Mouse (Mus musculus): ENCODE data around the gene Ece2. TPM values are rescaled to one million over a fixed set of nuclear protein-coding genes. Genes with fewer than 3 reads are reported as not detected.
A peak's percentile ranks its signal among the peaks of the same experiment; 100 is the strongest.

Ece2 gene
- polyA plus RNA-seq, 1 experiment from 2014 or later: 1.4 TPM

DNA sequence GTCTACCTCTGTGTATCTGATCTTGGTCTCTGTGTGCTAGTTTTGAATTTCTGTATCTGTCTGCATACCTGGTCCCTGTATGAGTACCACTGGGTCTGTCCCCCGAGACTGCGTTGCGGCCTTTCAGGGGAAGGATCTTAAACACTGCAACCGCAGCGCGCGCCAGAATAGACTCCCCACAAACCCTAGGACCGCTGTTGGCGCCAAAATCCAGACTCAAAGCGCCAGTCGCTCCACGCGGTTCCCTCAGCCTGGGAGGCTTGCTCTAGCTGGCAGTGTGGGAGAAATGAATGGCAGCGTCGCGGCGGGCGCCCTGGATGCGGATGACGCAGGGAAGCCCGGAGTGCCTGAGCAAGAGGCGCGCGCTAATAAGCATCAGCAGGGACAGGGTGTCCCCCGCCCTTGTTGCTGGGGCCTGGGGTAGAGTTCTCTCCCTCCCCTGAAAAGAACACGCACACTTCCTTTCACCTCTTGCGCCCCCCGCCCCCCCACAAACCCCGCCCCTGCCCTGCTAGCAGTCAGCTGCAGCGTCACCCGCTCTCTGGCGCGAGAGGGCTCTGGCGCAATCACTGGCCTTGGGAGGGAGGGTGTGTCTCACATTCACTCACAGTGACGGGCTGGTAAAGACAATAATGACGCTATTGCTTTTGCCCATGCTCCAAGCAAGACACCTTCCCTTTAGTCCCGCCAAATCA, 7.5 kb upstream of the Ece2 start:
- H3K4me3 ChIP-seq (ENCODE audit: low read length): peak overlapping the region; percentile 75
- H3K4me2 ChIP-seq (ENCODE audit: low read depth, low read length): peak overlapping the region; percentile 82
- H3K27me3 ChIP-seq (ENCODE audit: control insufficient read depth, insufficient read depth, low read depth, low read length): peaks cover 22% of the 10 kb centered on the region
- ATAC-seq (ENCODE audit: low read depth): peak; percentile 79
- H3K36me3 ChIP-seq (ENCODE audit: control insufficient read depth, insufficient read depth, low read length): no peaks in the 10 kb centered on the region
- under 1% methylated on average over 35 of the region's 37 CpGs for WGBS
- peak overlapping the region; percentile 49 for H3K27ac ChIP-seq (ENCODE audit: low read length)
- peaks cover 23% of the 10 kb centered on the region for H3K4me1 ChIP-seq (replicated peaks; ENCODE audit: control insufficient read depth, insufficient read depth, low read length)
- no peaks in the 10 kb centered on the region for H3K9me3 ChIP-seq (ENCODE audit: control insufficient read depth, low read length)
- peak overlapping the region; percentile 65 for H3K9ac ChIP-seq (ENCODE audit: low read length)

DNA sequence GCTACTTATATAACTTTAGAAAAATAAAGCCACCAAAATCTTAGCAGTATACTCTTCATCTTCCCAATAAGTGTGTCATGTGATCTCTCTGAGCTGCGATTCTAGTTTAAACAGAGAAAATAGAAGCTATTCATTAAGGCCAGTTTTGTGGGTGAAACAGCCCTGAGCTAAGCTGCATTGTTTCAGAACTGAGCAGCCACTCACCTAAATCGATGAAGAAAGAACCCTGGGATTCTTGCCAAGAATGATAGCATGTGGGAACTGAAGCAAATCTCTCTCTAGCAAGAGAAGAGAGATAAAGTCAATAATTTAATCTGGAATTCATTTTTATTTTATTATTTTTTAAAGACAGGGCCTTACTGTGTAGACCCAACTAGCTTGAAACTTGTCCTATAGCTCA, 6.4 kb upstream of the Ece2 start:
- no peak overlapping the region for H3K27ac ChIP-seq (ENCODE audit: low read length)
- WGBS: 35% methylated on average over 2 of the region's 2 CpGs
- H3K27me3 ChIP-seq (ENCODE audit: control insufficient read depth, insufficient read depth, low read depth, low read length): peaks cover 22% of the 10 kb centered on the region
- H3K4me2 ChIP-seq (ENCODE audit: low read depth, low read length): no peak overlapping the region
- H3K9me3 ChIP-seq (ENCODE audit: control insufficient read depth, low read length): no peaks in the 10 kb centered on the region
- peaks cover 23% of the 10 kb centered on the region for H3K4me1 ChIP-seq (replicated peaks; ENCODE audit: control insufficient read depth, insufficient read depth, low read length)
- H3K4me3 ChIP-seq (ENCODE audit: low read length): no peak overlapping the region
- H3K36me3 ChIP-seq (ENCODE audit: control insufficient read depth, insufficient read depth, low read length): no peaks in the 10 kb centered on the region
- no peak for ATAC-seq (ENCODE audit: low read depth)
- no peak overlapping the region for H3K9ac ChIP-seq (ENCODE audit: low read length)

DNA sequence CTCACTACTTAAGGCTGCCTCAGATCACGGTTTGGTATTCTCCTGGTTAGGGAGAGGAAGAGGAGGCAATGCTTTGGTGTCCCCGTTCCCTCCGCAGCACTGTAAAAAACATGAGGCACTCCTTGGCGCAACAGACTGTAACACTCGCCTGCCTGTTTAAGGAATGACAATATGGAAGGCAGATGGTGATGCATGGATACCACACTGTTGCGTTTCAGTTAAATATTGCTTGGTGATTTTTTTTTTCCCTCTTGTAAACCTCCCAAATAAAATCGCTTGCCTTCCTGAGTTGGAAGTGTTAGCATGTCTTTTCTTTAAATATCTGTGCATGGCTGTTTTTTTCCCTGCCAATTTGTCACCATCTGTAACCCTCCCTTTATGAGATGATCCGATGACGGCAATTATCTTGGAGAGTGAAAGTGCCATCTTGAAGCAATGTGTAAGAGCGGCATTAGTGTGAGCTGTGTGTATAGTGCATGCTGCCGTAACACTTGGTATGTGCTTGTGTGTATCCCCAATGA, 697 bp upstream of the Ece2 start:
- H3K27me3 ChIP-seq (ENCODE audit: control insufficient read depth, insufficient read depth, low read depth, low read length): peaks cover 18% of the 10 kb centered on the region; the same call in 1 of the 2 replicates
- no peak overlapping the region for H3K27ac ChIP-seq (ENCODE audit: low read length)
- no peaks in the 10 kb centered on the region; the same call in 1 of the 2 replicates for H3K4me1 ChIP-seq (replicated peaks; ENCODE audit: control insufficient read depth, insufficient read depth, low read length)
- ATAC-seq (ENCODE audit: low read depth): no peak
- H3K36me3 ChIP-seq (ENCODE audit: control insufficient read depth, insufficient read depth, low read length): no peaks in the 10 kb centered on the region
- H3K4me2 ChIP-seq (ENCODE audit: low read depth, low read length): no peak overlapping the region
- no peak overlapping the region for H3K4me3 ChIP-seq (ENCODE audit: low read length)
- H3K9me3 ChIP-seq (ENCODE audit: control insufficient read depth, low read length): no peaks in the 10 kb centered on the region
- WGBS: 54% methylated on average over 11 of the region's 11 CpGs
- H3K9ac ChIP-seq (ENCODE audit: low read length): no peak overlapping the region

DNA sequence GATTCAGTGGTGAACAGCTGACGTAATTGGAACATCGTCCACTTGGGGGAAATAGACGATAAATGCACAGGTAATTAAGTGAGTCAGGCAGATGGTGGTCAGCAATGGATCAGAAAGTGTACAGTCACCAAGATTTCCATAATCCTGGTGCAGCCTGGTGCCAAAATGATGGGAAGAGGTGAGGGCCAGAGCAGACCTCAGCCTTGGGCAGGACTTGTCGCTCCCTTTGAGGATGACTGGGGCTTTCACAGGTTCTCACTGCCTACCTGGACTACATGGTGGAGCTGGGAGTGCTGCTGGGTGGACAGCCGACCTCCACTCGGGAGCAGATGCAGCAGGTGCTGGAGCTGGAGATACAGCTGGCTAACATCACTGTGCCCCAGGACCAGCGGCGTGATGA, 7.8 kb downstream of the Ece2 start:
- 66% methylated on average over 8 of the region's 8 CpGs for WGBS
- no peak overlapping the region for H3K9ac ChIP-seq (ENCODE audit: low read length)
- H3K9me3 ChIP-seq (ENCODE audit: control insufficient read depth, low read length): no peaks in the 10 kb centered on the region
- H3K27ac ChIP-seq (ENCODE audit: low read length): no peak overlapping the region
- ATAC-seq (ENCODE audit: low read depth): no peak
- no peaks in the 10 kb centered on the region for H3K27me3 ChIP-seq (ENCODE audit: control insufficient read depth, insufficient read depth, low read depth, low read length)
- H3K4me2 ChIP-seq (ENCODE audit: low read depth, low read length): no peak overlapping the region
- no peaks in the 10 kb centered on the region for H3K36me3 ChIP-seq (ENCODE audit: control insufficient read depth, insufficient read depth, low read length)
- H3K4me3 ChIP-seq (ENCODE audit: low read length): no peak overlapping the region
- no peaks in the 10 kb centered on the region for H3K4me1 ChIP-seq (replicated peaks; ENCODE audit: control insufficient read depth, insufficient read depth, low read length)

DNA sequence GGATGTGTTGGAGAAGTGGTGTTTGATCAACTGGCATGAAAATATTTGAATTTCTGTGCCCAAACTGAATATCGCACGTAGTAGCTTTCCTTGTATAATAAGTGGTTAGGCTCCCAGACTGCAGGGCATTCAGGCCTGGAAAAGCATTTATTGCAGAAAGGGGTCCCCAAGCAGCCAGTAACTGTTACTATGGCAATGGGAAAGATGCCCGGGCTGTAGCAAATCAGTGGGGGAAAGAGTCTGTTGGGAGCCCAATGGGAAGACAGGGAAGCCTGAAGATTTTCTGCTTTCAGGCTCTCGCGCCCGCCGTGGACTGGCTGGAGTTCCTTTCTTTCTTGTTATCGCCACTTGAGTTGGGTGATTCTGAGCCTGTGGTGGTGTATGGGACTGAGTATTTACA, 8.7 kb downstream of the Ece2 start:
- Histone ChIP-seq H3K36me3 (ENCODE audit: control insufficient read depth, insufficient read depth, low read length) (no peaks in the 10 kb centered on the region), H3K27me3 (ENCODE audit: control insufficient read depth, insufficient read depth, low read depth, low read length) (no peaks in the 10 kb centered on the region), H3K9ac (ENCODE audit: low read length) (no peak overlapping the region), H3K4me1 (replicated peaks; ENCODE audit: control insufficient read depth, insufficient read depth, low read length) (no peaks in the 10 kb centered on the region), H3K4me3 (ENCODE audit: low read length) (no peak overlapping the region), H3K9me3 (ENCODE audit: control insufficient read depth, low read length) (no peaks in the 10 kb centered on the region), H3K27ac (ENCODE audit: low read length) (no peak overlapping the region), H3K4me2 (ENCODE audit: low read depth, low read length) (no peak overlapping the region)
- WGBS: 64% methylated on average over 8 of the region's 8 CpGs
- no peak for ATAC-seq (ENCODE audit: low read depth)

DNA sequence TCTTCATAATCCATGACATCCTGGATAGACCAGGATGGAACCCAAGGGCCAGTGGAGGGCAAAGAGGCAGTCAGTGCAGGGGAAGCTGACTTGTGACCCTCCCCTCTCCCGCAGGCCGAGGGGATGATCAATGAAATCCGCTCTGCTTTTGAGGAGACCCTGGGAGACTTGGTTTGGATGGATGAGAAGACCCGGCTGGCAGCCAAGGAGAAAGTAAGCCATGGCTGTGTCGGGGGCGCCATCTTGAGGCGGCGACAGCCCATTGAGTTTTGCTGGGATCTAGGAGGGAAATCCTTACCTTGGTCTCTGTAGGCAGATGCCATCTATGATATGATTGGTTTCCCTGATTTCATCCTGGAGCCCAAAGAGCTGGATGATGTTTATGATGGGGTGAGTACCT, 12.5 kb downstream of the Ece2 start:
- Histone ChIP-seq H3K9ac (ENCODE audit: low read length) (no peak overlapping the region), H3K36me3 (ENCODE audit: control insufficient read depth, insufficient read depth, low read length) (no peaks in the 10 kb centered on the region), H3K4me2 (ENCODE audit: low read depth, low read length) (no peak overlapping the region), H3K9me3 (ENCODE audit: control insufficient read depth, low read length) (no peaks in the 10 kb centered on the region), H3K4me1 (replicated peaks; ENCODE audit: control insufficient read depth, insufficient read depth, low read length) (no peaks in the 10 kb centered on the region), H3K27me3 (ENCODE audit: control insufficient read depth, insufficient read depth, low read depth, low read length) (no peaks in the 10 kb centered on the region), H3K4me3 (ENCODE audit: low read length) (no peak overlapping the region), H3K27ac (ENCODE audit: low read length) (no peak overlapping the region)
- 3% methylated on average over 8 of the region's 8 CpGs for WGBS
- ATAC-seq (ENCODE audit: low read depth): peak; percentile 36; the same call in 1 of the 2 replicates

DNA sequence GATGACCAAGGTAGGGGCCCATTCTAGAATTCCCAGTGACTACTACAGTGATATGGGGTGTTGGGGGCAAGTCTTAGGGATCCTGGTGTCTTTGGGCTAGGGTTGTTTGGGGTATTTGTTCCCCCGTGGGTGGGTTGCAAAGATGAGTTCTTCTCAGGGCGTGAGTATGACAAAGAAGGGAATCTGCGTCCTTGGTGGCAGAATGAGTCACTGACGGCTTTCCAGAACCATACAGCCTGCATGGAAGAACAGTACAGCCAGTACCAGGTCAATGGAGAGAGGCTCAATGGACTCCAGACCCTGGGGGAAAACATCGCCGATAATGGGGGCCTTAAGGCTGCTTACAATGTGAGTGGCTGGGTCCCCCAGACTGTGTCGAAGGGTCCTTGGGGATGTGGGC, 14.3 kb downstream of the Ece2 start:
- no peaks in the 10 kb centered on the region for H3K36me3 ChIP-seq (ENCODE audit: control insufficient read depth, insufficient read depth, low read length)
- H3K27ac ChIP-seq (ENCODE audit: low read length): no peak overlapping the region
- no peak overlapping the region for H3K9ac ChIP-seq (ENCODE audit: low read length)
- H3K27me3 ChIP-seq (ENCODE audit: control insufficient read depth, insufficient read depth, low read depth, low read length): no peaks in the 10 kb centered on the region
- no peak overlapping the region for H3K4me3 ChIP-seq (ENCODE audit: low read length)
- ATAC-seq (ENCODE audit: low read depth): no peak
- no peaks in the 10 kb centered on the region for H3K9me3 ChIP-seq (ENCODE audit: control insufficient read depth, low read length)
- WGBS: 78% methylated on average over 7 of the region's 7 CpGs
- H3K4me1 ChIP-seq (replicated peaks; ENCODE audit: control insufficient read depth, insufficient read depth, low read length): no peaks in the 10 kb centered on the region
- no peak overlapping the region for H3K4me2 ChIP-seq (ENCODE audit: low read depth, low read length)

DNA sequence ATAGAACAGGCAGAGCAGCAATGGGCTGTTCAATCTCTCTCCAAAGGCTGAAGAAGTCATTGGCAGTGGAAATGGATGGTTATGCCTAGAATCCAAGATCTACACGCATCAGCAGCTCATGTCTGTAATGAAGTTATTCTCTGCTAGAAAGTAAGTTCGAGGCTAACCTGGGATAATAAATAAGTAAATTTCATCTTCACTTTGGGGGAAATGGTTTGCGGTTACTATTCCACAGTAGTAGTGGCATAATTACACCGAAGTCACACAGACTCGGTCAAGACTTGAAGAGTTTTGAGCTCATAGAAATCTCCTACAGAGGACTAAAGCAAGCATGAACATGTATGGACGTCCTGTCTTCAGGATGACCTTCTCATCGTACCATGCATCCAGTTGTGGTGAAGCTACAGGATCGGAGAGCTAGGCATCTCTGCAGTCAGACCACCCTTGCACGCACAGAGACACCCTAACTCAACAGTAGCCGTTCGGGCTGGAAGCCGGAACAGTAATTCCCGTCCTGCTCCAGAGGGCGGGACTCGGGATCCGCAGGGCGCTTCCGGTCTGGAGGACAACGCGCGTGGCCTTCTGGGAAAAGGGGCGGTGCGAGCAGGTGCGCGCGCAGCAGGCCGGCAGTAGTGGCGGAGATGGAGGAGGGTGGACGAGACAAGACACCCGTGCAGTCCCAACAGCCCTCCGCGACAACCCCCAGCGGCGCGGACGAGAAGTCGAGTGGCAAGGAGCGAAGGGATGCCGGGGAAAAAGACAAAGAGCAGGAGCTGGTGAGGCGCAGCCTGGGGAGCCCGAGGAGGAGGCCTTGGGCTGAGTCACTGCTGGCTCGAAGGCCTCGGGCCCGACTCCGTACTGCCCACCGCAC, 21.7 kb downstream of the Ece2 start, which contains the start of gene Psmd2:
TSS of gene Psmd2 (plus strand) at position 577 of the 871 bp plus-strand sequence.
- no peaks in the 10 kb centered on the region for H3K9me3 ChIP-seq (ENCODE audit: control insufficient read depth, low read length)
- peak; percentile 98 for ATAC-seq (ENCODE audit: low read depth)
- H3K27ac ChIP-seq (ENCODE audit: low read length): peak within 1 kb of the TSS; percentile 58; the same call in 1 of the 2 replicates
- 1% methylated on average over 45 of the region's 46 CpGs for WGBS
- peaks cover 20% of the 10 kb centered on the region for H3K36me3 ChIP-seq (ENCODE audit: control insufficient read depth, insufficient read depth, low read length)
- H3K4me2 ChIP-seq (ENCODE audit: low read depth, low read length): peak within 1 kb of the TSS; percentile 96
- peak within 1 kb of the TSS; percentile 96 for H3K9ac ChIP-seq (ENCODE audit: low read length)
- peak within 1 kb of the TSS; percentile 95 for H3K4me3 ChIP-seq (ENCODE audit: low read length)
- no peaks in the 10 kb centered on the region for H3K27me3 ChIP-seq (ENCODE audit: control insufficient read depth, insufficient read depth, low read depth, low read length)
- peaks cover 13% of the 10 kb centered on the region for H3K4me1 ChIP-seq (replicated peaks; ENCODE audit: control insufficient read depth, insufficient read depth, low read length)

DNA sequence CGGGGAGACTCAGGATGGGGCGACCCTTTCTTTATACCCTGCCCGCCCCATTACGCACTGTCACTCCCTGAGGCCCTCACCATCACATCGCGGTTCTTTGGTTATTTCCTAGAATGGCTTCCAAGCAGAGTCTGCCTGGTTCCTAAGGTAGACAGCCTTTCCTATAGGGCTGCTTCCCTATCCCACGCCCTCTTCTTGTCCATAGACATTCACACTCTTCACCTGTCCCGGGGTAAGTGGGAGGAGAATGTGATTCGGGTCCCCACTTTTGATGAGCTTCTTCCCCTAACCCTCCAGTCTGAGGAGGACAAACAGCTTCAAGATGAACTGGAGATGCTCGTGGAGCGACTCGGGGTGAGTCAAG, 22.3 kb downstream of the Ece2 start:
- no peaks in the 10 kb centered on the region for H3K27me3 ChIP-seq (ENCODE audit: control insufficient read depth, insufficient read depth, low read depth, low read length)
- 0 out of 2 replicates have a peak overlapping the region, but pooled peaks have one; percentile 22 for H3K27ac ChIP-seq (ENCODE audit: low read length)
- H3K9me3 ChIP-seq (ENCODE audit: control insufficient read depth, low read length): no peaks in the 10 kb centered on the region
- WGBS: 7% methylated on average over 12 of the region's 12 CpGs
- no peak; the same call in 1 of the 2 replicates for ATAC-seq (ENCODE audit: low read depth)
- peaks cover 26% of the 10 kb centered on the region for H3K36me3 ChIP-seq (ENCODE audit: control insufficient read depth, insufficient read depth, low read length)
- H3K4me1 ChIP-seq (replicated peaks; ENCODE audit: control insufficient read depth, insufficient read depth, low read length): peaks cover 13% of the 10 kb centered on the region
- H3K9ac ChIP-seq (ENCODE audit: low read length): peak overlapping the region; percentile 96
- peak overlapping the region; percentile 96 for H3K4me2 ChIP-seq (ENCODE audit: low read depth, low read length)
- peak overlapping the region; percentile 95 for H3K4me3 ChIP-seq (ENCODE audit: low read length)

Measured in lung, embryonic 16.5 days (tissue).